Mouse (Mus musculus): ENCODE data around the gene Strn. TPM values are rescaled to one million over a fixed set of nuclear protein-coding genes. Genes with fewer than 3 reads are reported as not detected.
A peak's percentile ranks its signal among the peaks of the same experiment; 100 is the strongest.

The Strn gene
- 5.9 and 6.3 TPM in 2 replicates for polyA plus RNA-seq (2015; fragmentation: Nextera tagmentation; extraction: Ambion mirVana)

GRCm38 (mm10) chr17:78737096-78737495 lies at the start of gene Strn:
Gene Strn (minus strand): TSS chr17:78737196.
- Histone ChIP-seq H3K9ac (ENCODE audit: low read depth, low read length) (peak within 1 kb of the TSS; percentile 96), H3K9me3 (replicated peaks; ENCODE audit: control insufficient read depth, low read length, poor library complexity, severe bottlenecking) (no peaks in the 10 kb centered on the region), H3K4me2 (ENCODE audit: low read length) (peak within 1 kb of the TSS; percentile 83), H3K4me1 (ENCODE audit: control insufficient read depth, insufficient read depth, low read length) (peaks cover 20% of the 10 kb centered on the region), H3K4me3 (ENCODE audit: low read depth, low read length) (peak within 1 kb of the TSS; percentile 93), H3K27ac (ENCODE audit: low read length) (peak within 1 kb of the TSS; percentile 85), H3K36me3 (ENCODE audit: control insufficient read depth, insufficient read depth, low read length) (no peaks in the 10 kb centered on the region), H3K27me3 (ENCODE audit: control insufficient read depth, insufficient read depth, low read depth, low read length) (no peaks in the 10 kb centered on the region)
- no peak for ATAC-seq
- 38% methylated on average over 4 of the region's 4 CpGs for WGBS

DNA sequence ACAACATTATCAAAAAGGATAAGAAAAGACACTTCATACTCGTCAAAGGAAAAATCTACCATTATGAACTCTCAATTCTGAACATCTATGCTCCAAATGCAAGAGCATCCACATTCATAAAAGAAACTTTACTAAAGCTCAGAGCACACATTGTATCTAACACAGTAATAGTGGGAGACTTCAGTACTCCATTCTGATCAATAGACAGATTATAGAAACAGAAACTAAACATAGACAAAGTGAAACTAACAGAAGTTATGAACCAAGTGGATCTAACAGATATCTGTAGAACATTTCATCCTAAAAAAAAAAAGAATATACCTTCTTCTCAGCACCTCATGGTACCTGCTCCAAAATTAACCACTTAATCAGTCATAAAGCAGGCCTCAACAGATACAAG lies 41.8 kb upstream of the Strn start:
- WGBS = 97% methylated on average over 1 of the region's 1 CpGs
- H3K9ac ChIP-seq (ENCODE audit: low read depth, low read length) = no peak overlapping the region
- H3K4me2 ChIP-seq (ENCODE audit: low read length) = no peak overlapping the region
- no peaks in the 10 kb centered on the region for H3K27me3 ChIP-seq (ENCODE audit: control insufficient read depth, insufficient read depth, low read depth, low read length)
- H3K36me3 ChIP-seq (ENCODE audit: control insufficient read depth, insufficient read depth, low read length) = peaks cover 10% of the 10 kb centered on the region
- no peak for ATAC-seq
- H3K27ac ChIP-seq (ENCODE audit: low read length) = no peak overlapping the region
- no peak overlapping the region for H3K4me3 ChIP-seq (ENCODE audit: low read depth, low read length)
- H3K4me1 ChIP-seq (ENCODE audit: control insufficient read depth, insufficient read depth, low read length) = no peaks in the 10 kb centered on the region
- H3K9me3 ChIP-seq (replicated peaks; ENCODE audit: control insufficient read depth, low read length, poor library complexity, severe bottlenecking) = no peaks in the 10 kb centered on the region

DNA sequence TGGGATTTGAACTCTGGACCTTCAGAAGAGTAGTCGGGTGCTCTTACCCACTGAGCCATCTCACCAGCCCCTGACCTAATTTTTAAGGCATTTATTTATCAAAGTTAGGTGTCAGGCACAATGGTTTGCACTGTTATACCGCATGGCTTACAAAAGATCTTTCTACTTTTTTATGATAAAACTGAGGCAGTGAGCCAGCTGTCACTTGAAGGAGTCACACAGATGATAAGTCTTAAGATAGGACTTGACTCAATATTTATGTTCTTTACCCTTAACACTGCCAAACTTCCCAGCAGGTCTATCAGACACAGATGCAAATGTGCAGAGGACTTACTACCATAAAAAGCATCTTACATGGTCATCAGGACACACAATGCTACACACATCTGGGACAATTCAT lies 35.3 kb upstream of the Strn start:
- Histone ChIP-seq H3K36me3 (ENCODE audit: control insufficient read depth, insufficient read depth, low read length) (peaks cover 17% of the 10 kb centered on the region), H3K9ac (ENCODE audit: low read depth, low read length) (no peak overlapping the region), H3K4me1 (ENCODE audit: control insufficient read depth, insufficient read depth, low read length) (no peaks in the 10 kb centered on the region), H3K4me2 (ENCODE audit: low read length) (no peak overlapping the region), H3K27ac (ENCODE audit: low read length) (no peak overlapping the region), H3K4me3 (ENCODE audit: low read depth, low read length) (no peak overlapping the region), H3K9me3 (replicated peaks; ENCODE audit: control insufficient read depth, low read length, poor library complexity, severe bottlenecking) (no peaks in the 10 kb centered on the region), H3K27me3 (ENCODE audit: control insufficient read depth, insufficient read depth, low read depth, low read length) (no peaks in the 10 kb centered on the region)
- ATAC-seq = no peak
- 94% methylated on average over 2 of the region's 2 CpGs for WGBS

DNA sequence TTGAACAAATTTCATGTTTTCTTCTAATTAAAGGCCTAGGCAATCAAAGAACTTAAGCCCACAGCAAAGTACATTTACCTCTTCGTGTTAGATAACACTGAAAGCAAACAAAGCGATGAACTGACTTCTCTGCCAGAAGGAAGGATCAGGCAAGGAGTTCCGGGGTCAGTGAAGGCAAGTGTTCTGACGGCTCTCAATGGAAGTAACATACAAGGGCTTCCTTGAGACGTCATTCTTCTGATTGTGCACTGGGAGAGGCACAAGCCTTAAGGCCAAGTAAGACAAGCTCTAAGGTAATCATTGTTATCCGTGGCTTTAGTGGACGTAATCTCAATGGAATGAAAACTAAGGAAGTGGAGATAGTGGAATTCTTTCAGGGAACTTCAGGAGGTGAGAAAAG lies 33.9 kb upstream of the Strn start:
- no peak overlapping the region for H3K27ac ChIP-seq (ENCODE audit: low read length)
- H3K9me3 ChIP-seq (replicated peaks; ENCODE audit: control insufficient read depth, low read length, poor library complexity, severe bottlenecking) = no peaks in the 10 kb centered on the region
- peaks cover 22% of the 10 kb centered on the region for H3K36me3 ChIP-seq (ENCODE audit: control insufficient read depth, insufficient read depth, low read length)
- H3K4me1 ChIP-seq (ENCODE audit: control insufficient read depth, insufficient read depth, low read length) = no peaks in the 10 kb centered on the region
- 83% methylated on average over 7 of the region's 7 CpGs for WGBS
- no peaks in the 10 kb centered on the region for H3K27me3 ChIP-seq (ENCODE audit: control insufficient read depth, insufficient read depth, low read depth, low read length)
- no peak for ATAC-seq
- H3K4me3 ChIP-seq (ENCODE audit: low read depth, low read length) = no peak overlapping the region
- no peak overlapping the region for H3K9ac ChIP-seq (ENCODE audit: low read depth, low read length)
- H3K4me2 ChIP-seq (ENCODE audit: low read length) = no peak overlapping the region

GRCm38 (mm10) chr17:78769341-78769740 lies 32.3 kb upstream of the Strn start:
- Histone ChIP-seq H3K4me2 (ENCODE audit: low read length) (no peak overlapping the region), H3K36me3 (ENCODE audit: control insufficient read depth, insufficient read depth, low read length) (peaks cover 29% of the 10 kb centered on the region), H3K27me3 (ENCODE audit: control insufficient read depth, insufficient read depth, low read depth, low read length) (no peaks in the 10 kb centered on the region), H3K9ac (ENCODE audit: low read depth, low read length) (no peak overlapping the region), H3K4me3 (ENCODE audit: low read depth, low read length) (no peak overlapping the region), H3K9me3 (replicated peaks; ENCODE audit: control insufficient read depth, low read length, poor library complexity, severe bottlenecking) (no peaks in the 10 kb centered on the region), H3K27ac (ENCODE audit: low read length) (no peak overlapping the region), H3K4me1 (ENCODE audit: control insufficient read depth, insufficient read depth, low read length) (no peaks in the 10 kb centered on the region)
- no peak for ATAC-seq
- 82% methylated on average over 3 of the region's 3 CpGs for WGBS

DNA sequence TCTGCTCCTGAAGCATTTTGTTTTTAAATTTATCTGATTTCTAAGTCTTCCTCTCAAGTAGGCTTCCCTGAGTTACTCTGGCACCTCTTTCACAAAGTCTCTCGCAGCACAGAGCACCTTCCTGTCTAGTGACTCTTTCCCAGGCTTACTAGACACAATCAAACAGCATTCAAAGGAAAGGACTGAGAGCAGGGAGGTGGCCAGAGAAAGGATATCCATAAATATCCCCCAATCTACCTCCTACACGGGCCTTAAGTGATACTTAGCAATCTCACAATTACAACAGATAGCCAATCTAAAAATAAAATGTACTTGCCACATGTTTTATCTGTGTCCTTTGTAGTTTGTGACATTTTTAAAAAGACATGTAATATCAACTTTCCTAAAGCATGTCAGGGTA lies 31.9 kb upstream of the Strn start:
- Histone ChIP-seq H3K9ac (ENCODE audit: low read depth, low read length) (no peak overlapping the region), H3K9me3 (replicated peaks; ENCODE audit: control insufficient read depth, low read length, poor library complexity, severe bottlenecking) (no peaks in the 10 kb centered on the region), H3K27ac (ENCODE audit: low read length) (no peak overlapping the region), H3K36me3 (ENCODE audit: control insufficient read depth, insufficient read depth, low read length) (peaks cover 33% of the 10 kb centered on the region), H3K4me1 (ENCODE audit: control insufficient read depth, insufficient read depth, low read length) (no peaks in the 10 kb centered on the region), H3K4me2 (ENCODE audit: low read length) (no peak overlapping the region), H3K27me3 (ENCODE audit: control insufficient read depth, insufficient read depth, low read depth, low read length) (no peaks in the 10 kb centered on the region), H3K4me3 (ENCODE audit: low read depth, low read length) (no peak overlapping the region)
- ATAC-seq = no peak
- 88% methylated on average over 2 of the region's 2 CpGs for WGBS

DNA sequence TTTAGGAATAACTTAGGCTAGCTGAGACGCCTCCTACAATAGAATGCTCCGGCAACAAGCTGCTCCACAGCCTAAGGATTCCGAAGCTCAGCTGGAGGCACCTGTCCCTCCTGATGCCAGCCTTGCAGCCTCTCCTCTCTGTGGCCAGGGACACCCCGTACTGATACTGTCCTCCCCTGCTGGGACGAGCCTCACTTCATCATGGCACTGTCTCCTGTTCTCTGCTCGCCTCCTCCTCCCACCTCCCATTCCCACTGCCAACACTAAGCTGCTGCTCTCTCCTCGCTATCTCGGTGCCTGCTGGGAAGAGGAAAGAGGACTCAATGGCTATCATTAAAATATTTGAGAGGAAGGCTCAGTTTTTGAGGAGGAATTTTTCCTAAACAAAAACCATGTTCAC lies 30.6 kb upstream of the Strn start:
- Histone ChIP-seq H3K9ac (ENCODE audit: low read depth, low read length) (no peak overlapping the region), H3K9me3 (replicated peaks; ENCODE audit: control insufficient read depth, low read length, poor library complexity, severe bottlenecking) (no peaks in the 10 kb centered on the region), H3K36me3 (ENCODE audit: control insufficient read depth, insufficient read depth, low read length) (peaks cover 33% of the 10 kb centered on the region), H3K27me3 (ENCODE audit: control insufficient read depth, insufficient read depth, low read depth, low read length) (no peaks in the 10 kb centered on the region), H3K27ac (ENCODE audit: low read length) (no peak overlapping the region), H3K4me2 (ENCODE audit: low read length) (no peak overlapping the region), H3K4me1 (ENCODE audit: control insufficient read depth, insufficient read depth, low read length) (no peaks in the 10 kb centered on the region), H3K4me3 (ENCODE audit: low read depth, low read length) (no peak overlapping the region)
- no peak for ATAC-seq
- 82% methylated on average over 8 of the region's 8 CpGs for WGBS

- Histone ChIP-seq H3K9ac (ENCODE audit: low read depth, low read length) (no peak overlapping the region), H3K4me1 (ENCODE audit: control insufficient read depth, insufficient read depth, low read length) (no peaks in the 10 kb centered on the region), H3K27me3 (ENCODE audit: control insufficient read depth, insufficient read depth, low read depth, low read length) (no peaks in the 10 kb centered on the region), H3K4me2 (ENCODE audit: low read length) (no peak overlapping the region), H3K9me3 (replicated peaks; ENCODE audit: control insufficient read depth, low read length, poor library complexity, severe bottlenecking) (no peaks in the 10 kb centered on the region), H3K27ac (ENCODE audit: low read length) (no peak overlapping the region), H3K4me3 (ENCODE audit: low read depth, low read length) (no peak overlapping the region), H3K36me3 (ENCODE audit: control insufficient read depth, insufficient read depth, low read length) (peaks cover 33% of the 10 kb centered on the region)
- WGBS = 84% methylated on average over 7 of the region's 7 CpGs
- no peak for ATAC-seq
Measured at GRCm38 (mm10) chr17:78766084-78766483, 29.1 kb upstream of the Strn start.

- no peak for ATAC-seq
- 94% methylated on average over 5 of the region's 5 CpGs for WGBS
Measured at GRCm38 (mm10) chr17:78763272-78763671, 26.3 kb upstream of the Strn start.

More at GRCm38 (mm10) chr17:78763272-78763671, 26.3 kb upstream of the Strn start:
- H3K27me3 ChIP-seq (ENCODE audit: control insufficient read depth, insufficient read depth, low read depth, low read length) = no peaks in the 10 kb centered on the region
- H3K4me1 ChIP-seq (ENCODE audit: control insufficient read depth, insufficient read depth, low read length) = no peaks in the 10 kb centered on the region
- no peak overlapping the region for H3K27ac ChIP-seq (ENCODE audit: low read length)
- H3K4me2 ChIP-seq (ENCODE audit: low read length) = no peak overlapping the region
- no peaks in the 10 kb centered on the region for H3K9me3 ChIP-seq (replicated peaks; ENCODE audit: control insufficient read depth, low read length, poor library complexity, severe bottlenecking)
- no peak overlapping the region for H3K4me3 ChIP-seq (ENCODE audit: low read depth, low read length)
- no peak overlapping the region for H3K9ac ChIP-seq (ENCODE audit: low read depth, low read length)
- peaks cover 35% of the 10 kb centered on the region for H3K36me3 ChIP-seq (ENCODE audit: control insufficient read depth, insufficient read depth, low read length)
